Mouse (Mus musculus) thymus, postnatal 25 days (tissue): ENCODE measurements around the gene Zfp583.
A peak's percentile ranks its signal among the peaks of the same experiment; 100 is the strongest.
"Not testable (repeated sequence)": the region's sequence is repeated elsewhere in the genome, so short reads cannot be mapped to it uniquely, and the experiment has no call there.

Experiments used
- DNase-seq: peaks from one replicate; pipeline ENCODE4 v3.0.0; 2022

Gene Zfp583

DNA sequence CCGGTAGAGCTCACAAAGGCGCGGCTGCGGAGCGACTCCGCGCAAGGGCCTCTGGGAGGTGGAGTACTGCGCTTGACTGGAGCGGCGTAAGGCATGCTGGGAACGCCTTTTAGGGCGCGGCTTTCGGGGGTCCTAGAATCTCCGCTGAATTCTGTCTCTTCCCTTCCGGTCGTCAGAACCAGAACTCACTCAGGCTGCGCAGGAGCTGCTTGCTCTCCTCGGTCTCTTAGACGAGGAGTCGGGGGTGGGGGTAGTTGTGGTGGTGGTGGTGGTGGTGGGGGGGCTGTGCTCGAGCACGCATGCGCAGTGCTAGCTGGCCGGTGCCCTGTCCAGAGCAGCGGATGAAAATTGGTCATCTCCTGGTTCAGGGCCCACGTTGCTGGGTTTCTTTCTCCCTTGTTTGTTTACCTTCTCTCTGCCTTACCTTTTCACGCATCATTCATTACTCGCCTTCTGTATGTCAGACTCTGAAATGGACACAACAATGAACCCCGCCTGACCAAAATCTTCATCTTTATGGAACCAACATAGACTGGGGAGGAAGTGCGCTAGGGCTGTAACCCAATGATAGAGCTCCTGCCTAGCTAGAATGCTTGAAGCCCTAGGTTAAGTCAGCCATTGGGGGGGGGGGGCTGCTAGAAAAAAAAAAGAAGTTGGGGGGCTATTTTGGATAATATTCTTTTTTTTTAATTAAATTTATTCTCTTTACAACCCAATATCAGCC lies at the start of gene Zfp583:
Gene Zfp583 (minus strand): TSS at position 53 of the 724 bp plus-strand sequence.
- peak; percentile 82 for DNase-seq

DNA sequence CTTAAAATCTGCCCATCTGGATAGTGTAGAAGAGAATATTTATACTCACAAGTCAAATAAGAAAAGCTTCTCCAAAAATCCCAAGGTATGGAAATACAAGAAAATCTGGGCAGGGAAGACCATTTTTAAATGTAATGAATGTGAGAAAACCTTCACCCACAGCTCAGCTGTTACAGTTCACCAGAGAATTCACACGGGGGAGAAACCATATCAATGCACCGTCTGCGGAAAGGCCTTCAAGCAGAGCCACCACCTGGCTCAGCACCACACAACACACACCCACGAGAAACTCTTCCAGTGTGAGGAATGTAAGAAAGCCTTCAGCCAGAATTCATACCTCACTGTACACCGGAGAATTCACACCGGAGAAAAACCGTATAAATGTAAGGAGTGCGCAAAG lies 47.4 kb upstream of the Zfp583 start:
- no peak for DNase-seq

DNA sequence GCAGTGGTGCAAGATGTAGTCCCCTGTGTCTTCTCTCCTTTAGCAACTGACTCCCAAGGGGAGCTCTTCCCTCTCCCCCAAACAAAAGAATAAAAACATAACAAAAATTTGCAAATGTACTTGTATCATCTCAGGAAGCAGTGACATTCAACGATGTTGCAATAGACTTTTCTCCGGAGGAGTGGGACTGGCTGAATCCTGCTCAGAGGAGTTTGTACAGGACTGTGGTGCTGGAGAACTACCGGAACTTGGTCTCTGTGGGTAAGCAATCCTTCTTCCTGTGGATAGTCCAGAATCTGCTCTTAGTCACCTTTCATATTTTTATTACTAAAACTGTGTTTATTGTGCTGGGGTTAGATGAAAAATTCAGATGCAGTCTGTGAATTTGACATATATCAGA lies 41.9 kb upstream of the Zfp583 start:
- no peak for DNase-seq

DNA sequence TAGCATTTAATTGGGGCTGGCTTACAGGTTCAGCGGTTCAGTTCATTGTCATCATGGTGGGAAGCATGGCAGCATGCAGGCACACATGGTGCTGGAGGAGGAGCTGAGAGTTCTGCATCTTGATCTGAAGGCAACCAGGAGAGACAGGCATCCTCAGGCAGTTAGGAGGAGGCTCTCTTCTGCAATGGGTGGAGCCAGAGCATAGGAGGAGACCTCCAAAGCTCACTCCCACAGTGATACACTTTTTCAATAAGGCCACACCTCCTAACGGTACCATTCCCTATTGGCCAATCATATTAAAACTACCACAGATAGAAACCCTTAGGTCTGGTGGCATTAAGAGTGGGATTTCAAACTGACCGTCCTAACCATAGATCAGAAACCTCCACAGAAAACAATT lies 38.4 kb upstream of the Zfp583 start:
- no peak for DNase-seq

DNA sequence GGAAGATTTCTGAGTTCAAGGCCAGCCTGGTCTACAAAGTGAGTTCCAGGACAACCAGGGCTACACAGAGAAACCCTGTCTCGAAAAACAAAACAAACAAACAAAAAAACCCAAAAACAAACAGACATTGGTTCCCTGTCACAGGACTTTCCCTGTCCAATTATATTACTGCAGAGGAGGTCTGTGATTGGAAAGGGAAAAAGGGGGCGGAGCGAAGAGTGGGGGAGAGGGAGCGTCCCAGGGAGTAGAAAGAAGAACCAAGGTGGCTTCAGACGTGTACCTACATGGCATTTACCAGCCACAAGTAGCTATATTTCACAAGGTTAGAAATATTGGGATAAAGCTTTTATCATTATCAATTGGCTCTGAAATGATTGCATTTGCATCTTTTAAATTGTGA lies 37.1 kb upstream of the Zfp583 start:
- DNase-seq, result not testable (repeated sequence)

DNA sequence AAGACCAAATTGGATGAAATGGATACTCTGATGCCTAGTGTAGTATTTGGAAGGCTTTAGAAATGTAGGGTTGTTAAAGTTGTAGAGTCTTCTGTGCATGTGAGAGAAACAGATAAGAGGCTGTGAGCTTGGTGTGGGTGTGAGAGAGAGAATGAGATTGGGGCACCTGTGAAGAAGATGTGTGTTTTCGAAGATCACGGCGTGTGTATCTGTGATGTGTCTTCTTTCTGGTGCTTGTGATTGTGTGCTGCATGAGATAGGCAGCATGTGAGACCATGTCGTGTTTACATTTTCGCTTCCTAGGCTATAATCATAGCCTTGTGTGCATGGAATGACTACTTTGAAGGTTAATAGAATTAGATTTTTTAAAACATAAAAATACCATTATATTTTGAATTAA lies 36.1 kb upstream of the Zfp583 start:
- DNase-seq, result no peak

DNA sequence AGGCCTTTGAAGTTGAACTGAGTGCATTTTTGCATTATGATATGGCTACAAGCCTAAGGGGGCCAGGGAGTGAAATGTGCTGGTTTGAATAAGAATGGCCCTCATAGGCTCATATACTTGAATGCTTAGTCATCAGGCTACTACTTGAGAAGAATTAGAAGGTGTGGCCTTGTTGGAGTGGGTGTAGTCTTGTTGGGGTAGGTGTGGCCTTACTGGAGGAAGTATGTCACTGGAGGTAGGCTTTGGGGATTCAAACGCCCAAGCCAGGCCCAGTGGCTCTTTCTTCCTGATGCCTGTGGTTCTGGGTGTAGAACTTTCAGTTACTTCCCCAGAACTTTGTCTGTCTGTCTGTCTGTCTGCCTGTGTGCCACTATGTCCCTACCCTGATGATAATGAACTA lies 33.7 kb upstream of the Zfp583 start:
- DNase-seq, result no peak

DNA sequence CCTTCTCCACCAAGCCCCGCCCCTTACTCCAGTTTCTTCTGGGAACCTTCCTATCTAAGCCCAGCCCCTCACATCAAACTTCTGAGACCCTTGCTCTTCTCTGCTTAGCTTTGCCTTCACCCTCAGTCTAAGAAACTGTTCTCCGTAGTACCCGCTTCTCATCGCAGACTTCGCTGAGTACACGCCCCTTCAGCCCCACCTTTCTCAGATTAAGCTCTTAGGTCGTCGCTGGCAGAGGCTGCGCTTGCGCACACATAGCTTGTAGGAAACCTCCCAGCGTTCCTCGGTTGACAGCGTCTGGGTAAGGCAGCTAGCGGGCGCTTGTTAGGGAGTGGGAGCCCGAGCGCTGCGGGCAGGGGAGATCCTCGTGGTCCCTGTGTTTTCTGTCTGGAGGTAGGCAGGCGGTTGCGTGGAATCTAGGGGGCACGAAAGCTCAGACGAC lies 32.0 kb upstream of the Zfp583 start, which contains the start of gene Zfp78:
Gene Zfp78 (plus strand): TSS at position 234 of the 442 bp plus-strand sequence.
- DNase-seq, result peak; percentile 79

DNA sequence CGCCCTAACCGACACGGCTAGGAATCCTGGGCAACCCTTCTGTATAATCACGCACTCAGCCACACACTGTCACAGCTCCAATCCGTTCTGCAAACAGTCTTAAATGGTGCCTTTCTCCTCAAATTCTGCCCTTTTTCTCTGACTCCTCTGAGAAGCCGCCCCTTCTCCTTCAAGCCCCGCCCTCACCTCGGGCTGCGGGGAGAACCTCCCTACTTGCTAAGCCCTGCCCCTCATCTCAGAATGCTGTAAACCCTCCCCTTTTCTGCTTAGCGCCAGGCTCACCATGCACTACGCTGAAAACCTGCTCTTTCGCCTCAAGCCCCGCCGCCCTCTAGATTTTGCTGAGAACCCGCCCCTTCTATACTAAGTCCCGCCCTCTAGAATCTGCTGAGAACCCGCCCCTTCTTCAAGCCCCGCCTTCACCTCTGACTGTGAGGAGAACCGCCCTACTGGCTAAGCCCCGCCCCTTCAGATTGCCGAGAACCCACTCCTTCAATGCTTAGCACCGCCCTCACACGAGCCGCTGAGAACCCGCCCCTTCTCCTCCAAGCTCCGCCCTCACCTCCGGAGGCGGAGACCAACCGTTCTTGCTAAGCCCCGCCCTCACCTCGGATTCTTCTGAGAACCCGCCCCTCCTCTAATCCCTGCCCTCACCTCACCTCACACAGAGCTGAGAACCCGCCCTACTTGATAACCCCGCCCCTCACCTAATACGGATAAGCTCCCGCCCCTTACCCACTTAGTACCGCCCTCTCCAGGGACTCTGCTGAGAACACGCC lies 31.4 kb upstream of the Zfp583 start:
- peak; percentile 92 for DNase-seq

DNA sequence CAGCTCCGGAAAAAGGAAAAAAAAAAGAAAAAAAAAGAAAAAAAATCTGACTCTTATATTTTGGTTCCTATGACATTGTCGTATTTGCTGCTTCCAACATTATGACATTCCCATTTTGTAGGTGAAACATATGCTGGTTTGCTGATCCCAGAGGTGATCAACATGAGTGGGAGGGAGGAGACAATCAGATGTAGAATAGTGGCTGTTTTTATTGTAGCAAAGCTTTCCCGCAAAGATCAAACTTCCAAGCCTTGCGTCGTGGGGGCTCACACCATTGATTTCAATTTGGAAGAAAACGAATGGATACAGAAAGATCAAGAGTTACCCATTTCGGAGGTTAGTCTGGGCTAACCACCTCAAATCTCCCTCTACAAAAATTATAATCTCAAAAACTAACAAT lies 30.7 kb upstream of the Zfp583 start:
- DNase-seq, result no peak

DNA sequence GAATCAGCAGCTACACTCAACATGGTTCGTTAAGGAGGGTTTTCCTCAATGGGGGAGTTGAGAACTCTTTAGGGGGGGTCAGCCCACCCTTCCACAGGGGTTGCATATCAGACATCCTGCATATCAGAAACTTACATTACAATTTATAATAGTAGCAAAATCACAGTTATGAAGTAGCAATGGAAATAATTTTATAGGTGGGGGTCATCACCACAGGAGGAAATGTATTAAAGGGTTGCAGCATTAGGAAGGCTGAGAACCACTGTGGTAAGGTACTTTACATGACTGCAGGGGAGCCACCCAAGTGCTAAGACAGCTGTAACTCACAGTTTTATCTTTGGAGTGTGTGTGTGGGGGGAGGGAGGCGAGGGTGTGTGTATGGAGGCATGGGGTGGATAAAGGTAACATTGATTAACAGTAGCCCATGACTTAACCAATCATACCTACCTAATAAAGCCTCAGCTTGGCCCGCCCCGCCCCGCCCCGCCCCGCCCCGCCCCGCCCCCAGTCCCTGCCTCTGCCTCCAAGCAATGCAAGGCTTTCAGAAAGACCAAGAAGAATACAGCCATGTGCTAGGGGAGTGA lies 29.5 kb upstream of the Zfp583 start:
- DNase-seq, result no peak

DNA sequence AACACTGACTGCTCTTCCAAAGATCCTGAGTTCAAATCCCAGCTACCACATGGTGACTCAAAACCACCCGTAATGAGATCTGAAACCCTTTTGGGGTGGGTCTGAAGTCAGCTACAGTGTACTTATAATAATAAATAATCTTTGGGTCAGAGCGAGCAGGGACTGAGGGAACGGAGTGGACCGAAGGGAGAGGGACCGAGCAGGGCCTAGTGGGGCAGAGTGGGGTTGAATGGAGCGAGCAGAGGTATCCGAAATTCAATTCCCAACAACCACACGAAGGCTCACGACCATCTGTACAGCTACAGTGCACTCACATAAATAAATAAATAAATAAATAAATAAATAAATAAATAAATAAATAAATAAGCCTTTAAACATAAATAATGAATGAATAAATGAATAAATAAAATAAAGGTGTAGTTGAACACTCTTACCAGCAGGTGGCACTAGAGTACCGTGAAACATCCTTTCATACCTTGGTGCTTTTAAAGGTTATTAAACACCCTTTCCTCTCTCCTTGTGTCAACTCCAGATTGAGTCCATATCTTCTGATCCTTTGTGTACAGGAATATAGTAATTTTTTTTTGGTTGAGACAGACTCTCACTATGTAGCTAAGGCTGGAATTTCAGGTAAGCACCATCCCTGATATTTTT lies 28.0 kb upstream of the Zfp583 start:
- no peak for DNase-seq

DNA sequence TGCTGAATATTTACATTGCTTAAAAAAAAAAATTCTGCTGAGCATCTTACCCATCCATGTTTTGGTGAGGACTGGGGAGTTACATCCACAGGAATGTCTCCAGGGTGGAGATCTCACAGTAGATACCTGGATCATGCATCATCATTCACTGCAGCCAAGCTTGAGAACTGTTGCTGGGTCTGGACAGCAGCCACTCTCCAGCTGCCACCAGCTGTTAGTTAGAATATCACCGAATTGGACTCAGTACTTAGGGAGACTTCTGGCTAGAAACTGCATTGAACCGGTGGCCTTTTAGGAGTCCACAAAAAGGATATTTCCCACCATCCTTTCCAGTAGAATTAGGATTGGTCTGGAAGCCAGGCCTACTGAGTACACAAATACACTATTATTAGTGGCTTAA lies 27.0 kb upstream of the Zfp583 start:
- no peak for DNase-seq

DNA sequence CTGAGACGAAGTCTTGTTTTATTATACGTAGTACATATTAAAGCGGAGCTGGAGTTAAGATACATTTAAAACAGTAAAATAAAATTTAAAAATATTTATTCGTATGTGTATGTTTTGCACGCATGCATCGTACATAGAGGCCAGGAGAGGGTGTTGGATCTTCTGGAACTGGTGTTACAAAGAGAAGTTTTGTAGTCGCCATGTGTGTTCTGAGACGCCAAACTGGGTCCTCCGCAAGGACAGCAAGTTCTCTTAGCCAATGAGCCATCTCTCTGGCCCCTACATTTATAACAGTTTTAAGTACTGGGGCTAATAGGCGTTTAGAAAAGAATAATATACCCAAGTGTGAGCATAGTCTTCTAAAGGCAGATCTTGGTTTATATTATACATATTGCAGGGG lies 13.0 kb upstream of the Zfp583 start:
- DNase-seq, result no peak

DNA sequence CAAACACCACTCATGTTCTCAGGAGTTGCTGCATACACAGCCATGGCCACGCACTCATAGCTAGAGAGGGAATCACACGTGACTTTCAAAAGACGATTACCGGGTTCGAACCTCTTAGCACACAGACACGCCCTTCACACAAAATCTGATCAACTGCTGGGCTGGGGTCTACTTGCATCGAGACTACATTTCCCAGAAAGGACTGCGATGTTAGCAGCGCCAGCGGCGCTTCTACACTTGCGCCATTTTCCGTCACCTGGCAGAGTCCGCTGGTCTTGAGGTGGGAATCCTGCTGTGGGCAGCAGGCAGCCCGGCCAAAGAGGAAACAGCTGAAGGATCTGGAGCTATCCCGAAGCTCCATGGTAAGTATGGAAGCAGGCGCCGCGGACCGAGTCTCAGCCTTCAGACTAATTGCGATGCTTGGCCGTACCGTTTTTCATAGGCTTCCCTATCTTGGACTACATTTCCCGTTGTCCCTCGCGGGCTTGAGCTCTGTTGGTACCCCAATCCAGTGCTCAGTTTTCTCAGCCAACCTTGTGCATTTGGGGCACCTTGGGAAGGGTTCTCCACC lies 12.5 kb upstream of the Zfp583 start, which contains the start of gene Gm3854:
Gene Gm3854 (plus strand): TSS at position 259 of the 571 bp plus-strand sequence.
- peak; percentile 47 for DNase-seq

DNA sequence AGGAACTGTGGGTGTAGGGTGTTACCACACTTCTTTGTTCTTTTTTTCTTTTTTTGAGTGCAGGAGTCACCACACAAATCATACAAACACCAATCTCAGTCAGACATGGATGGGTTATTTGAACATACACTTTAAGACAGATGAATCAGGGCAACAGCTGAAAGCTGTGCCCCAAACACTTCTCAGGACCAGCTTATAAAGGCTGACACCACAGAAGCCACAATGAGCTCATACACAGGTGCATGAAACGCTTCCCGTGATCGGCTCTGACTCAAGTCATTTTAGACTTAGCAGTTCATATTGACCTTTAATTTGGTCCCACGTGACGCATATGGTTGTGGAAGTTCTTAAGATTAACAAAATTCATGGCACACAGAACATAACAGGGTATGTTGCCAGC lies 8.8 kb upstream of the Zfp583 start:
- DNase-seq, result no peak

DNA sequence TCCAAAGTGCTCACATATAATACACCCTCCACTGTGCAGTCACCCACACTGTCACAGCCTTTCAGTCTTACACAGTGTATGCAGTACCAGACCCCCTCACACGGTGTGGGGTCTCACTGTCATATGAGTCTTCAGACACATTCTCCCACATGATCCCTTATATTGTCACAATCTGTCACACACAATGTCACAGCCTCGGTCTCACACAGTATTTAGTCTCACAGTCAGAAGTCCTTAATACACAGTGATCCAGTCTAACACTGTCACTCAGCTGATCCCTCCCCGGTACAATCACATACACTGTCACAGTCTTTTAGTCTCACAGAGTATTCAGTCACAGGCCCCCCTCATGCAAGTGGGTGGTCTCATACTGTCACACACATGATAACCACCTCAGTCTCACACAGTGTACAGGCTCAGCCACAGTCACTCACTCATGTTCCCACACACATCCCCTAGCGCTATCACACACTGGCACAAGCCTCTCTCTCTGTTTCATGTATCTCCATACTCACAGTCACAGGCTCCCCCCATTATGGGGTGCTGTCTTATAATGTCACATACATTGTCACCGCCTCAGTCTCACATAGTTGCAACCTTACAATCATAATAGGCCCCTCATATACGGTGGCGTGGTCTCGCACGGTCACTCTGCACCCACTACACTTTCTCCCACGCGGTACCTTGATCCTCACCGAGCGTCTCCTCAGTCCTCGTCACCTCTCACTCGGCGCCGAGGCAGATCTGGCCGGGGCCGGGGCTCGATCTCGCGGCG lies 440 bp downstream of the Zfp583 start:
- DNase-seq, result peak; percentile 1

DNA sequence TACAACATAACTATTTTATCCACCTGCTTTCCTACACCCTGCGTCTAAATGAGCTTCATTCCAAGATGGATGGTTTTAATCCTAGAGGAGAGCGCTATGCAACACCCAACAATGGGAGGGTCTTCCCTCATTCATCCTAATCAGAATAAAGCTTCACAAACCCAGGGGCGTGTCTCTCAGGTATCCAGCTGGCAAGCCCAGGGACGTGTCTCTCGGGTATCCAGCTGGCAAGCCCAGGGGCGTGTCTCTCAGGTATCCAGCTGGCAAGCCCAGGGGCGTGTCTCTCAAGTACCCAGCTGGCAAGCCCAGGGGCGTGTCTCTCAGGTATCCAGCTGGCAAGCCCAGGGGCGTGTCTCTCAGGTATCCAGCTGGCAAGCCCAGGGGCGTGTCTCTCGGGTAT lies 30.3 kb downstream of the Zfp583 start:
- DNase-seq, result not testable (repeated sequence)

DNA sequence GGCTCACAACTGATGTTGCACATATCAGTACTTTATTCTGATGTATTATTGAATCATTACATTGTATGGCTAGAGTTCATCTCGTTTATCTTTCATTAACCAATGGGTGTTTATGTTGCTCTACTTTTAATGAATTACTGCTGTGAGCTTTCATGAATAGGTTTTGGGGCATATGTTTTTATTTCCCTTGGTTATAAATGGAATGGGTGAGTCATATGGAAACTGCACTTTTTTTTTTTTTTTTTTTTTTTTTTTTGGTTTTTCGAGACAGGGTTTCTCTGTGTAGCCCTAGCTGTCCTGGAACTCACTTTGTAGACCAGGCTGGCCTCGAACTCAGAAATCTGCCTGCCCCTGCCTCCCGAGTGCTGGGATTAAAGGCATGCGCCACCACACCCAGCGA lies 40.0 kb downstream of the Zfp583 start:
- not testable (repeated sequence) for DNase-seq

DNA sequence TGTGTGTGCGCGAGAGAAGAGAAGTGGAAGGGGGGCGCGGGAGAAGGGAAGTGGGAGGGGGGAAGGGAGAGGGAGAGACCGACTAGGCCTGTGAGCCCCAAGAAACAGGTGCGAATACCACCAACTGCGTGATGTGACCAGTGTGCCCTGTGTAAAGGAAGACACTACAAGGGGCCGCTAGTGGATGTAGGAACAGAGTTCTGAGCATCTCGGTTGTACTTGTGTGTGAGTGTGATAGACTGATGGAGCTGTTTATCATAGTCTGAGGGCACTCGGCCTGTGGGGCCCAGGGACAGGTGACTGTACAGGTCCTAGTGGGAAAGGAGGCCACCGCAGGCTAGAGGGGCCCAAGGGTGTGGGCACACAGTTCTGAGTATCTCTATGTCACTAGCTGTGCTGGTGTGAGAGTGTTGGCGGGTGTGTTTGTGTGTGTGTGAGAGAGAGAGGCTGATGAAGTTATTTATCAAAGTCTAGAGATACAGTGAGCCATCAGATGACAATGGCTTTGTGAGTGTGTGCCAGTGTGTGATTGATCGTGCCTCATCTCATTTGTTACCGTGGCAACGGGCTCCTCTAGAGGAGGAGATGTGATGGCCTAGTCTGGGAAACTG lies 44.1 kb downstream of the Zfp583 start:
- DNase-seq, result peak; percentile 36

DNA sequence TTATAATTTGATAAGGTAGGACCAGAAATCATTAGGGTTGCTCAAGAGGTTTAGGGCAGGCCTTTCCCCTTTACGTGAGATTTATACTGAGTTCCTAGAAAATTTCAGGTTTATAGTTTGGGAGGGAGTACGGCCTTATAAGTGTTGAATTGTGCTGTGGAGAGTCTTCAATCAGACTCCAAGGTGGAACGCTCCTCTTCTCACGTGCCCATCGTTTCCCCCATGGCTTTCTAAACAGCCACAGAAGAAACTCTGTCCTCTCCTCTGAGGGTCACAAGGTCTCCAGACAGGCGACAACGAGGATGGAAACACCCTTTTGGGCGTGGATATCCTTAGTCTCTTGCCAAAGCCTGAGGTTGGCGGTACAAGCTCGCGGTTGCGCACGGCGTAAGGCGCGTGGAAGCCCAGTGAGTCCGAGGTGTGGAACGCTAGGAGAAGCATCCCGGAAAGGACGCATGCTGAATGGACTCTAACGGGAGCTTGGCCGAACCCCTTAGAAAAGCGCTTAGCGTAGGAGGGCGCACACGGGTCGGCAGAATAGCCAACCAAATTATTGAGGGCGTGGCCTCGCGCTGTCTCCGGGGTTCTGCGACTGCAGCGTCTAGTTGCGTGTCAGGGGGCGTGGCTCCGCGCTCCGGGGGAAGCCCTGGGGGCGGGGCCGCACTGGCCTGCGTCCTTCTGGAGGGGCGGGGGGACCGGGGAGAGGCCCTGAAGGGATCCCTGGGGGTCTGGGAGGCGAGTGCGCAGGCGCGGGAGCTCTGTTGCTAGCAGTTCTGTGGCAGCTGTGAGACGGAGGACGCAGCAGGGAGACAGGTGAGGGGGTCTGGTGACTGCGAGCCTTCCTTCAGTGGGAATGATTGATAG lies 45.0 kb downstream of the Zfp583 start, which contains the start of gene Zfp667:
Gene Zfp667 (plus strand): TSS at position 738 of the 864 bp plus-strand sequence.
- DNase-seq, result peak; percentile 99
